Mouse (Mus musculus) erythroblast, embryonic 14.5 days (primary cell): Measurements from ENCODE around the gene Svs3a.

Experiments used
- GATA1 ChIP-seq: IDR thresholded peaks from 2 replicates; pipeline ENCODE4 v1.6.1; 2012; ENCODE audit warnings: low read length, inconsistent platforms, mixed read lengths
- TAL1 ChIP-seq: IDR thresholded peaks from 3 replicates; pipeline ENCODE4 v1.6.1; 2012; ENCODE audit warnings: low read length, inconsistent platforms, mixed read lengths

DNA sequence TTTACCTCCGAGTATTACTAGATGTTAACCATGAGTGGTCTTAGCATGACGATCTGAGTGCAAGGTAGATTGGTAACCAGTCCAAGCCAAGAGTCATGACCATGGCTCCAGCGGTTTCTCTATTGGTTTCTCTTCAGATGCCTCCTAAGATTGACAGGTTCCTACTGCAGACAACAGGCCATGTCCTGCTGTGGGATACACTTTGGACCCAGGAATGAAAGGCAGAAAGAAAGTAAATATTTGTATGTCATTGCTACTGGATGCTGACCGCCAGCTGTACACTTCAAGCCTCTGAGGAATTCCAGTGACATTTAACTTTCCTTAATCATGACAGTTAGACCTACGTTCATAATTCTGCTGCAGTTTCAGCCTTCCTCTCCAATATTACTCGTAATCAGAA, 31.9 kb downstream of the Svs3a start:
- TF ChIP-seq GATA1 (no peak), TAL1 (no peak)
